Mouse (Mus musculus) lung, embryonic 14.5 days (tissue): ENCODE measurements around the gene BC025920. TPM values are rescaled to one million over a fixed set of nuclear protein-coding genes. Genes with fewer than 3 reads are reported as not detected.
A peak's percentile ranks its signal among the peaks of the same experiment; 100 is the strongest.

Experiments
- ATAC-seq: fragments of 200-750 bp; cut with Nextera tagmentation; 2 replicates; pipeline ENCODE4 v1.8.0; 2017; ENCODE audit warnings: mild to moderate bottlenecking, moderate TSS enrichment, moderate library complexity; ENCODE audit not compliant: insufficient read depth
- DNase-seq: peaks from one replicate; pipeline ENCODE4 v3.0.0-alpha.2; 2015
- H3K27ac ChIP-seq: fragments of 300-500 bp; sonication (generic); 2 replicates; pipeline ENCODE4 v1.5.1; 2014; ENCODE audit warnings: low read depth, mild to moderate bottlenecking, moderate library complexity
- H3K27me3 ChIP-seq: fragments of 300-500 bp; sonication (generic); 2 replicates; pipeline ENCODE4 v1.6.1; 2014; ENCODE audit warnings: low read length, control low read depth; ENCODE audit not compliant: insufficient read depth
- H3K36me3 ChIP-seq: fragments of 300-500 bp; sonication (generic); 2 replicates; pipeline ENCODE4 v1.6.1; 2014; ENCODE audit warnings: control low read depth; ENCODE audit not compliant: insufficient read depth
- H3K4me1 ChIP-seq: fragments of 300-500 bp; sonication (generic); 2 replicates; pipeline ENCODE4 v1.6.1; 2014; ENCODE audit warnings: antibody characterized with exemption, control low read depth; ENCODE audit not compliant: insufficient read depth
- H3K4me2 ChIP-seq: fragments of 300-500 bp; sonication (generic); 2 replicates; pipeline ENCODE4 v1.6.1; 2014; ENCODE audit warnings: mild to moderate bottlenecking
- H3K4me3 ChIP-seq: fragments of 300-500 bp; sonication (generic); 2 replicates; pipeline ENCODE4 v1.5.1; 2014; ENCODE audit warnings: low read depth, low read length
- H3K9ac ChIP-seq: fragments of 300-500 bp; sonication (generic); 2 replicates; pipeline ENCODE4 v1.6.1; 2014
- H3K9me3 ChIP-seq: fragments of 300-500 bp; sonication (generic); 2 replicates; pipeline ENCODE4 v1.6.1; 2016; ENCODE audit warnings: low read depth, low read length, control low read depth
- CTCF ChIP-seq: IDR thresholded peaks from 2 replicates; pipeline ENCODE4 v1.5.1; 2016; ENCODE audit warnings: antibody characterized with exemption, low read depth
- WGBS: fragments of 180-500 bp; shearing (Covaris S2); extraction: QIAGEN DNeasy Blood & Tissue Kit; methylation state at CpG from one replicate; pipeline ENCODE4 v1.1.7; 2014; 5-methylcytosine and 5-hydroxymethylcytosine counted together
- polyA plus RNA-seq: library from polyadenylated mRNA; unstranded; fragments of >200 nt; fragmentation: Nextera tagmentation; extraction: Ambion mirVana; gene quantifications from 2 replicates; pipeline ENCODE4 v1.2.1, GENCODE M21; 2014

Gene BC025920
- polyA plus RNA-seq, 1 experiment from 2014 or later, result 0.61 TPM

- 3% methylated on average over 12 of the region's 12 CpGs for WGBS
- H3K9me3 ChIP-seq, result no peaks in the 10 kb centered on the region
- peak; percentile 51 for ATAC-seq
- H3K36me3 ChIP-seq, result no peaks in the 10 kb centered on the region
- peaks cover 21% of the 10 kb centered on the region for H3K4me1 ChIP-seq
- H3K27me3 ChIP-seq, result peaks cover 17% of the 10 kb centered on the region; the same call in 1 of the 2 replicates
- peak overlapping the region; percentile 25 for H3K4me3 ChIP-seq
- peak overlapping the region; percentile 60 for H3K4me2 ChIP-seq
- TF ChIP-seq CTCF, result no peak
- H3K27ac ChIP-seq, result peak overlapping the region; percentile 83
- H3K9ac ChIP-seq, result peak overlapping the region; percentile 34
- peak; percentile 62 for DNase-seq
Observed at GRCm38 (mm10) chr10:81597137-81597950, 8.7 kb upstream of the BC025920 start.

GRCm38 (mm10) chr10:81598342-81598741 lies 7.7 kb upstream of the BC025920 start:
- Histone ChIP-seq H3K27me3 (peaks cover 14% of the 10 kb centered on the region; the same call in 1 of the 2 replicates), H3K4me3 (no peak overlapping the region), H3K4me2 (no peak overlapping the region), H3K4me1 (peaks cover 21% of the 10 kb centered on the region), H3K9ac (no peak overlapping the region), H3K36me3 (no peaks in the 10 kb centered on the region), H3K27ac (no peak overlapping the region), H3K9me3 (no peaks in the 10 kb centered on the region)
- no peak for TF ChIP-seq CTCF
- DNase-seq, result no peak
- no peak for ATAC-seq
- WGBS, result 43% methylated on average over 3 of the region's 3 CpGs

- no peak overlapping the region for H3K4me3 ChIP-seq
- peaks cover 13% of the 10 kb centered on the region; the same call in 1 of the 2 replicates for H3K27me3 ChIP-seq
- H3K4me1 ChIP-seq, result peaks cover 21% of the 10 kb centered on the region
- H3K36me3 ChIP-seq, result no peaks in the 10 kb centered on the region
- no peak for ATAC-seq
- no peak overlapping the region for H3K4me2 ChIP-seq
- TF ChIP-seq CTCF, result no peak
- H3K9me3 ChIP-seq, result no peaks in the 10 kb centered on the region
- 37% methylated on average over 6 of the region's 6 CpGs for WGBS
- DNase-seq, result no peak
- no peak overlapping the region for H3K9ac ChIP-seq
- H3K27ac ChIP-seq, result no peak overlapping the region
Observed at GRCm38 (mm10) chr10:81598871-81599270, 7.2 kb upstream of the BC025920 start.

GRCm38 (mm10) chr10:81599630-81600029 lies 6.4 kb upstream of the BC025920 start:
- Histone ChIP-seq H3K36me3 (no peaks in the 10 kb centered on the region), H3K4me3 (no peak overlapping the region), H3K4me2 (no peak overlapping the region), H3K4me1 (peaks cover 21% of the 10 kb centered on the region), H3K27ac (no peak overlapping the region), H3K27me3 (peaks cover 6% of the 10 kb centered on the region; the same call in 1 of the 2 replicates), H3K9ac (no peak overlapping the region), H3K9me3 (no peaks in the 10 kb centered on the region)
- TF ChIP-seq CTCF, result no peak
- ATAC-seq, result no peak
- WGBS, result 68% methylated on average over 5 of the region's 5 CpGs
- no peak for DNase-seq

GRCm38 (mm10) chr10:81600096-81600495 lies 6.0 kb upstream of the BC025920 start:
- H3K27me3 ChIP-seq, result peaks cover 2% of the 10 kb centered on the region; the same call in 1 of the 2 replicates
- H3K27ac ChIP-seq, result no peak overlapping the region
- DNase-seq (no peak), ATAC-seq (no peak)
- no peak overlapping the region for H3K9ac ChIP-seq
- WGBS, result 59% methylated on average over 10 of the region's 10 CpGs
- no peak for TF ChIP-seq CTCF
- peaks cover 21% of the 10 kb centered on the region for H3K4me1 ChIP-seq
- H3K9me3 ChIP-seq, result no peaks in the 10 kb centered on the region
- no peaks in the 10 kb centered on the region for H3K36me3 ChIP-seq
- peak overlapping the region; percentile 65; the same call in 1 of the 2 replicates for H3K4me2 ChIP-seq
- H3K4me3 ChIP-seq, result no peak overlapping the region

- Histone ChIP-seq H3K4me1 (peaks cover 21% of the 10 kb centered on the region), H3K27me3 (no peaks in the 10 kb centered on the region; the same call in 1 of the 2 replicates), H3K9ac (peak within 1 kb of the TSS; percentile 29; the same call in 1 of the 2 replicates), H3K9me3 (no peaks in the 10 kb centered on the region), H3K4me2 (peak within 1 kb of the TSS; percentile 65), H3K27ac (peak within 1 kb of the TSS; percentile 73), H3K36me3 (no peaks in the 10 kb centered on the region), H3K4me3 (peak within 1 kb of the TSS; percentile 26)
- no peak for TF ChIP-seq CTCF
- DNase-seq, result peak; percentile 99
- peak; percentile 81 for ATAC-seq
- WGBS, result under 1% methylated on average over 28 of the region's 28 CpGs
Observed at GRCm38 (mm10) chr10:81600738-81601203, 5.3 kb upstream of the BC025920 start, which contains the start of gene Tle6. Gene Tle6 (minus strand): TSS chr10:81601073.

GRCm38 (mm10) chr10:81601396-81601905 lies 4.6 kb upstream of the BC025920 start:
- WGBS, result 16% methylated on average over 7 of the region's 7 CpGs
- Histone ChIP-seq H3K9me3 (no peaks in the 10 kb centered on the region), H3K9ac (no peak overlapping the region), H3K4me1 (peaks cover 14% of the 10 kb centered on the region), H3K4me2 (peak overlapping the region; percentile 65), H3K27ac (peak overlapping the region; percentile 67), H3K36me3 (no peaks in the 10 kb centered on the region), H3K4me3 (peak overlapping the region; percentile 26; the same call in 1 of the 2 replicates), H3K27me3 (no peaks in the 10 kb centered on the region)
- no peak for ATAC-seq
- TF ChIP-seq CTCF, result no peak
- no peak for DNase-seq
